Mouse (Mus musculus) bone marrow, adult 2 months (tissue): ENCODE measurements at regions not wholly inside any gene's neighbourhood (a gene's known extent, or its start where the extent isn't known, plus 50 kb on each side); places are given as distances from the start of the nearest gene placed in this dataset.

Experiments used
- CTCF ChIP-seq: fragments of 200-500 bp; IDR thresholded peaks from 2 replicates; pipeline ENCODE4 v1.5.1; 2011; ENCODE audit warnings: low read length, control low read depth; ENCODE audit not compliant: control insufficient read depth, insufficient read depth
- POLR2A ChIP-seq: fragments of 200-500 bp; IDR thresholded peaks from 2 replicates; pipeline ENCODE4 v1.6.1; 2011; ENCODE audit warnings: low read depth, mild to moderate bottlenecking, control low read depth, low read length, borderline replicate concordance; ENCODE audit not compliant: control insufficient read depth

DNA sequence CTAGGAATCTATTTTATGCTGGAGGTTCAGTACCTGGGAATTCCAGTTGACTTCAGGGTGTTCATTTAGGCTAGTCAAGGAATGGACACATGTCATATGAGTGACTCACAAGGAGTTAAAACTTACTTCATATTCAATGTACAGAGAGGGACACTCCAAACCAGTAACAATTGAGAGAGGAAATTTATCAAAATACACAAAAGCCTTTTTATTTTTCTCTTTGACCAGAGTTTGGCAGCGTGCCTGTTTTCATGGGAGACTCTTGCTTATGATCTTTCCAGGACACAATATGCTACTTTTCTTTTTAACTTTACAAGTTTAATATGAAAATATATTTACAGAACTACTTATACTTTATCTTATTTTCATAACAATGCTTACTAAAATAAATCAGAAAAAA lies 415.5 kb downstream of the Tmem161b start:
- no peak for TF ChIP-seq CTCF
- no peak for TF ChIP-seq POLR2A
